Mouse (Mus musculus) myocyte (in vitro differentiated cells): ENCODE data around the gene Rab24. TPM values are rescaled to one million over a fixed set of nuclear protein-coding genes. Genes with fewer than 3 reads are reported as not detected.
A peak's percentile ranks its signal among the peaks of the same experiment; 100 is the strongest.

Experiments used
- H3K27me3 ChIP-seq: one replicate; pipeline ENCODE4 v1.6.1; 2011; ENCODE audit not compliant: control insufficient read depth, insufficient read depth, insufficient read length
- H3K36me3 ChIP-seq: one replicate; pipeline ENCODE4 v1.6.1; 2011; ENCODE audit not compliant: control insufficient read depth, insufficient read depth
- H3K4me2 ChIP-seq: one replicate; pipeline ENCODE4 v1.6.1; 2011; ENCODE audit warnings: low read depth, control low read depth
- H3K4me3 ChIP-seq: one replicate; pipeline ENCODE4 v1.5.1; 2011; ENCODE audit warnings: mild to moderate bottlenecking, control low read depth, moderate library complexity
- H3K79me2 ChIP-seq: one replicate; pipeline ENCODE4 v1.6.1; 2011; ENCODE audit not compliant: control insufficient read depth, insufficient read depth
- H3ac ChIP-seq: one replicate; pipeline ENCODE4 v1.6.1; 2011; ENCODE audit not compliant: control insufficient read depth, insufficient read length
- CEBPB ChIP-seq: IDR thresholded peaks from 2 replicates; pipeline ENCODE4 v1.6.1; 2011; ENCODE audit warnings: mild to moderate bottlenecking, moderate library complexity; ENCODE audit not compliant: poor library complexity, insufficient read depth, severe bottlenecking
- E2F4 ChIP-seq: IDR thresholded peaks from one replicate; pipeline ENCODE4 v1.6.1; 2011; ENCODE audit warnings: mild to moderate bottlenecking, control low read depth, moderate library complexity; ENCODE audit not compliant: insufficient read depth
- MAX ChIP-seq: IDR thresholded peaks from one replicate; pipeline ENCODE4 v1.6.1; 2011; ENCODE audit warnings: low read depth, mild to moderate bottlenecking, control low read depth
- MYOD1 ChIP-seq, 3 experiments: IDR thresholded peaks; one replicate each; pipeline ENCODE4 v1.6.1; 2011; ENCODE audit warnings: control low read depth in 2 of 3, low read depth in 2 of 3, mild to moderate bottlenecking in 2 of 3, moderate library complexity in 1 of 3; ENCODE audit not compliant: insufficient read length in 2 of 3, control insufficient read depth in 1 of 3
- MYOG ChIP-seq, 3 experiments: IDR thresholded peaks; one replicate each; pipeline ENCODE4 v1.6.1; 2011; ENCODE audit warnings: control low read depth in 2 of 3, low read depth in 2 of 3, mild to moderate bottlenecking in 2 of 3; ENCODE audit not compliant: insufficient read length in 2 of 3, control insufficient read depth in 1 of 3, insufficient read depth in 1 of 3
- POLR2A ChIP-seq: IDR thresholded peaks from one replicate; pipeline ENCODE4 v1.6.1; 2011; ENCODE audit warnings: low read depth, mild to moderate bottlenecking, control low read depth, moderate library complexity; ENCODE audit not compliant: insufficient read length
- POLR2AphosphoS2 ChIP-seq: IDR thresholded peaks from one replicate; pipeline ENCODE4 v1.6.1; 2011; ENCODE audit warnings: low read depth, control low read depth; ENCODE audit not compliant: insufficient read length
- REST ChIP-seq: IDR thresholded peaks from one replicate; pipeline ENCODE4 v1.6.1; 2011; ENCODE audit warnings: mild to moderate bottlenecking, control low read depth, moderate library complexity; ENCODE audit not compliant: insufficient read depth, insufficient read length
- SRF ChIP-seq: IDR thresholded peaks from one replicate; pipeline ENCODE4 v1.6.1; 2011; ENCODE audit warnings: low read depth; ENCODE audit not compliant: control insufficient read depth, insufficient read length
- TCF12 ChIP-seq: IDR thresholded peaks from one replicate; pipeline ENCODE4 v1.6.1; 2011; ENCODE audit warnings: mild to moderate bottlenecking, control low read depth; ENCODE audit not compliant: poor library complexity, insufficient read depth, severe bottlenecking
- TCF3 ChIP-seq: IDR thresholded peaks from one replicate; pipeline ENCODE4 v1.6.1; 2011; ENCODE audit warnings: low read depth, control low read depth; ENCODE audit not compliant: insufficient read length
- USF1 ChIP-seq: IDR thresholded peaks from one replicate; pipeline ENCODE4 v1.6.1; 2011; ENCODE audit warnings: low read depth, mild to moderate bottlenecking, control low read depth, moderate library complexity
- polyA plus RNA-seq: library from polyadenylated mRNA; unstranded; fragments of >200 nt; fragmentation: generic; extraction: Trizol; gene quantifications from one replicate; pipeline ENCODE4 v1.2.1, GENCODE M21; 2012; ENCODE audit warnings: missing spikeins

Gene Rab24
- polyA plus RNA-seq, 1 experiment: 59.8 TPM

DNA sequence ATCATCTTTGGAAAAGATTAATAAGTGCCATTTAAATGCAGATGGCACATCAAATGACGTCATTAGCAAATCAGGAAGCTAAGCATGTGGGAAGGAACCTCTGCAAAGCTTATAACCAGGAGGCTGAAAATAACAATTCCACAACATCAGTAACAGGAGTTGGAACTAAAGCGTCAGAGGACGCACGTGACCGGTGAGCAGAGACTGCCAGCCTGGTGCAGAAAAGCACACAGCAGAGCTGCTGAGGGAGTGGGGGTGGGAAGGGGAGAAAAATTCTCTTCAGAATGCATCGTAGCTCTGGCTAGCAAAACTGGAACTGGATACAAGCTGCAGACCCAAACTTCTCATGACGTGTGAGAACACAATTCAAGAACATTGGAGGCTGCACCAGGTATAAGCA, 22.5 kb upstream of the Rab24 start:
- no peaks in the 10 kb centered on the region for H3K79me2 ChIP-seq
- H3ac ChIP-seq: no peak overlapping the region
- no peak overlapping the region for H3K4me3 ChIP-seq
- TF ChIP-seq TCF12 (no peak), POLR2A (no peak)
- H3K36me3 ChIP-seq: peaks cover 27% of the 10 kb centered on the region
- no peak overlapping the region for H3K4me2 ChIP-seq
- H3K27me3 ChIP-seq: no peaks in the 10 kb centered on the region

DNA sequence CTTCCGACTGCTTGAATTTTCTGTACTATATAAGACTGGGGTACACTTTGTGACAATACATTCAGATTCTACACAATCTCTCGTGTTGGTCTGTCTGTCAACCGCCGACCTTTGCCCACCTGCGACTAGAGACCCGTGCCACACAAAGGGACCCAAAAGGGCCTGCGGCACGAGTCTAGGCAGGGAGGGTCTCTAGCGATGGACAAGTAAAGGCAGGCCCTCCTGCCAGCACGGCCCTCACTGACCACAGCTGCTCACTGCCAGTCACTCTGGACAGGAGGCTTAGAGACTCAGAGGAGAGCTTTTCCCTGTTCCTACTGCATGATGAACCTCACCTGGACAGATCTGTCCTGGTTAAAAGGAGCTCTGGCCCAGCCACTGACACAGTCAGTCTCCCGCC, 20.7 kb upstream of the Rab24 start:
- Histone ChIP-seq H3K79me2 (no peaks in the 10 kb centered on the region), H3ac (no peak overlapping the region), H3K4me3 (no peak overlapping the region), H3K4me2 (no peak overlapping the region), H3K36me3 (peaks cover 17% of the 10 kb centered on the region), H3K27me3 (no peaks in the 10 kb centered on the region)
- TF ChIP-seq REST: no peak
- TF ChIP-seq SRF: no peak
- peak; percentile 63 for TF ChIP-seq POLR2AphosphoS2

DNA sequence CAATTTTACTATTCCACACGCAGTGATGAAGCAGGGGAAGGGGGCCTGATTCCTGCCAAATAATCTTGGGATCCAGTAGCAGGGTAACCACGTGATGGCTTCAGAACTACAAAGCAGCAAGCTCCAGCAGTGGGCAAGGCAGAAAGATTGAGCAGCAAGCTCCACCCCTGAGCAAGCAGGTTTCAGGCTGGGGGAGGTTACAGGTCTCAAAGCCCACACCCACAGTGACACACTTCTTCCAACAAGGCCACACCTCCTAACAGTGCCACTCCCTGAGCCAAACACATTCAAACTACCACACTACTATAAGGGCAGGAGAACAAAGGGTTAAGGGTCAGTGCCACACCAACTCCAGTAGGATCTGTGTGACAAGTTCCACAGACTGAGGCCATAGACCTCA, 17.5 kb upstream of the Rab24 start:
- Histone ChIP-seq H3K27me3 (no peaks in the 10 kb centered on the region), H3K36me3 (no peaks in the 10 kb centered on the region), H3K79me2 (no peaks in the 10 kb centered on the region), H3ac (no peak overlapping the region), H3K4me3 (no peak overlapping the region), H3K4me2 (no peak overlapping the region)
- peak; percentile 41 for TF ChIP-seq USF1
- no peak for TF ChIP-seq MAX

DNA sequence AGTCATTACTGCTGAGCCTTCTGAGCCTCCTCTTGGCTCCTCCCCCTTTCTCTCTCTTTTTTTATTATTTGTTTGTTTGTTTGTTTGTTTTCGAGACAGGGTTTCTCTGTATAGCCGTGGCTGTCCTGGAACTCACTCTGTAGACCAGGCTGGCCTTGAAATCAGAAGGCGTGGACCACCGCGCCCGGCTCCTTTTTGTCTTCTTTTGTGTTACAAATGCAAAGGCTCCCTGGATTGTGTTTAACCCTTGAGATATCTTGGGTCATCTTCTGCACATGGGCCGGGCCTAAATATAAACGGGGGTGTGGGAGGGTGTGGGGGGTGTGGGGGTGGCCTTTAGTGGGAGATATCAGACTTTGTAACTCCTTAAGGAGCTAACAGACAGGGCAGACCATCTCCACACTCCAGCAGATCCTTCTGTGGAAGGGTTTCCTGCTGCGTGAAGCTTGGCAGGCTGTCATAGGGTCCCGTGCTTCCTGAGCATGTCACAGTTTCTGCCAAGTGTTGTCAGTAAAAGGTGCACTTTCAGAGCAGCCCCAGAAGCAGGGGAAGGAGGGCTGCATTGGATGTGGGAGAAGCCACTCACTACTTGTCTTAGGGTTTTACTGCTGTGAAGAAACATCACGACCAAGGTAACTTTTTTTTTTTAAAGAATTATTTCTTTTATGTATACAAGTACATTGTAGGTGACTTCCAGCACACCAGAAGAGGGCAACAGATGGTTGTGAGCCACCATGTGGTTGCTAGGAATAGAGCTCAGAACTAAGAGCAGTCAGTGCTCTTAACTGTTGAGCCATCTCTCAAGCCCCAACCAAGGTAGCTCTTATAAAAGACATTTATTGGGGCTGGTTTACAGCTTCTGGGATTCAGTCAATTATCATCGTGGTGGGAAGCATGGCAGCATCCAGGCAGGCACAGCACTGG, 16.6 kb upstream of the Rab24 start:
- Histone ChIP-seq H3K4me2 (no peak overlapping the region), H3ac (no peak overlapping the region), H3K36me3 (no peaks in the 10 kb centered on the region), H3K4me3 (no peak overlapping the region), H3K79me2 (no peaks in the 10 kb centered on the region), H3K27me3 (no peaks in the 10 kb centered on the region)
- TF ChIP-seq MAX: no peak
- TF ChIP-seq CEBPB: no peak
- no peak for TF ChIP-seq TCF12
- TF ChIP-seq MYOD1 (IDR thresholded peaks at IDR 0.05; ENCODE audit: control insufficient read depth in 1 of 3, insufficient read length in 2 of 3, low read depth in 2 of 3): no peak
- TF ChIP-seq E2F4: no peak
- no peak for TF ChIP-seq POLR2AphosphoS2
- TF ChIP-seq USF1: no peak
- TF ChIP-seq TCF3: no peak
- no peak for TF ChIP-seq SRF
- no peak for TF ChIP-seq POLR2A
- no peak for TF ChIP-seq REST
- TF ChIP-seq MYOG (IDR thresholded peaks at IDR 0.05; ENCODE audit: control insufficient read depth in 1 of 3, insufficient read depth in 1 of 3, insufficient read length in 2 of 3, low read depth in 2 of 3): no peak

DNA sequence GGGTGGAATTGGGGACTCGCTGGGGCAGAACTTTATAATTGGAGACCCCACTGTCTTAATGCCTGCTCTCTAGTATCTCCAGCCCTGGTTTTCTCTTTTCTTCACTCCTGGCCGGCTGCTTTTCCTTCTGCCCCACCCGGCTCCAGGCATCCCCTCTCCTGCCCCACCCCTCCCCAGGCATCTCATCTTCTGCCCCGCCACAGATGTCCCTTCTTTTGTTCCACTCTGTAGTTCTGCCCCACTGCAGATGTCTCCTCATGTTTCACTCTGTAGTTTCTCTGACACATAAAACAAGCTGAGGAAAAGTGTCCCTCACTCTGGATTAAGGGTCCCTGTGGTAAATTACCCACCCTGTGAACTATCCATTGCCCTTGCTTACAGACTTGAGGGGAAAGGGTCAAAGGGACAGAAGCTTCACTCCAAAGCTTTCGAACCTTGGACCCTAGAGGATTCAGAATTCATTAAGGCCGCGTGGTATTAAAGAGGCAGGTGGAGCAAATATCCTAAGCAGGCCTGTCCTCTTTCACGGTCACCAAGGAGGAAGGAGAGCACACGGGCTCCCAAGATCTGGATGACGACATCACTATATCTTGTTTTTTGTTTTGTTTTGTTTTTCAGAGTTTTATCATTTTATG, 15.7 kb upstream of the Rab24 start:
- Histone ChIP-seq H3K27me3 (no peaks in the 10 kb centered on the region), H3K4me2 (peak overlapping the region; percentile 10), H3K4me3 (no peak overlapping the region), H3K79me2 (no peaks in the 10 kb centered on the region), H3ac (no peak overlapping the region), H3K36me3 (no peaks in the 10 kb centered on the region)
- TF ChIP-seq E2F4: no peak
- no peak for TF ChIP-seq POLR2A
- TF ChIP-seq POLR2AphosphoS2: no peak
- TF ChIP-seq MAX: no peak
- TF ChIP-seq MYOD1 (IDR thresholded peaks at IDR 0.05; ENCODE audit: control insufficient read depth in 1 of 3, insufficient read length in 2 of 3, low read depth in 2 of 3): no peak
- no peak for TF ChIP-seq TCF12
- TF ChIP-seq CEBPB: no peak
- TF ChIP-seq USF1: no peak
- TF ChIP-seq SRF: no peak
- no peak for TF ChIP-seq REST
